Mouse (Mus musculus) liver, embryonic 13.5 days (tissue): ENCODE results near the gene Gsap. TPM values are rescaled to one million over a fixed set of nuclear protein-coding genes. Genes with fewer than 3 reads are reported as not detected.
"Not testable (repeated sequence)": the region's sequence is repeated elsewhere in the genome, so short reads cannot be mapped to it uniquely, and the experiment has no call there.

Experiments used
- ATAC-seq: fragments of 200-750 bp; cut with Nextera tagmentation; 2 replicates; pipeline ENCODE4 v1.8.0; 2017; ENCODE audit warnings: low read depth, mild to moderate bottlenecking, moderate number of reproducible peaks, moderate library complexity
- DNase-seq: peaks from one replicate; pipeline ENCODE4 v3.0.0; 2022
- H3K27ac ChIP-seq: fragments of 300-500 bp; sonication (generic); 2 replicates; pipeline ENCODE4 v1.5.1; 2015; ENCODE audit warnings: moderate library complexity, mild to moderate bottlenecking, inconsistent platforms
- H3K27me3 ChIP-seq: fragments of 300-500 bp; sonication (generic); 2 replicates; pipeline ENCODE4 v1.6.1; 2015; ENCODE audit warnings: mild to moderate bottlenecking, inconsistent platforms
- H3K36me3 ChIP-seq: fragments of 300-500 bp; sonication (generic); 2 replicates; pipeline ENCODE4 v1.6.1; 2015; ENCODE audit warnings: mild to moderate bottlenecking, inconsistent platforms
- H3K4me1 ChIP-seq: fragments of 300-500 bp; sonication (generic); replicated peaks from 2 replicates; pipeline ENCODE4 v1.6.1; 2015; ENCODE audit warnings: inconsistent platforms
- H3K4me2 ChIP-seq: fragments of 300-500 bp; sonication (generic); 2 replicates; pipeline ENCODE4 v1.6.1; 2015; ENCODE audit warnings: inconsistent platforms, mild to moderate bottlenecking, moderate library complexity
- H3K4me3 ChIP-seq: fragments of 300-500 bp; sonication (generic); replicated peaks from 2 replicates; pipeline ENCODE4 v1.5.1; 2015; ENCODE audit warnings: mild to moderate bottlenecking, inconsistent platforms
- H3K9ac ChIP-seq: fragments of 300-500 bp; sonication (generic); 2 replicates; pipeline ENCODE4 v1.6.1; 2015; ENCODE audit warnings: mild to moderate bottlenecking, inconsistent platforms
- H3K9me3 ChIP-seq: fragments of 300-500 bp; sonication (generic); replicated peaks from 2 replicates; pipeline ENCODE4 v1.6.1; 2016; ENCODE audit warnings: inconsistent platforms
- whole genome bisulfite sequencing: fragments of 180-500 bp; shearing (Covaris S2); methylation state at CpG from one replicate; pipeline ENCODE4 v1.1.7; 2015; ENCODE audit not compliant: insufficient replicate concordance; 5-methylcytosine and 5-hydroxymethylcytosine counted together
- polyA plus RNA-seq: library from polyadenylated mRNA; unstranded; fragments of >200 nt; fragmentation: Nextera tagmentation; extraction: Ambion mirVana; gene quantifications from 2 replicates; pipeline ENCODE4 v1.2.1, GENCODE M21; 2015

Gene Gsap
- 1.8 and 2.2 TPM in 2 replicates for polyA plus RNA-seq

GRCm38 (mm10) chr5:21185764-21186685 lies at the start of gene Gsap:
Gene Gsap (plus strand): TSS chr5:21186255.
- ATAC-seq = peak; percentile 94
- 9% methylated on average over 42 of the region's 43 CpGs for WGBS
- Histone ChIP-seq H3K27me3 (peaks cover 10% of the 10 kb centered on the region), H3K36me3 (no peaks in the 10 kb centered on the region), H3K9me3 (no peaks in the 10 kb centered on the region), H3K4me1 (peaks cover 9% of the 10 kb centered on the region), H3K27ac (no peak within 1 kb of the TSS), H3K9ac (peak within 1 kb of the TSS; percentile 68), H3K4me2 (peak within 1 kb of the TSS; percentile 83), H3K4me3 (peak within 1 kb of the TSS; percentile 68)
- DNase-seq = peak; percentile 57

- no peak for ATAC-seq
- no peak overlapping the region for H3K4me2 ChIP-seq
- DNase-seq = no peak
- H3K4me3 ChIP-seq = no peak overlapping the region
- no peak overlapping the region for H3K9ac ChIP-seq
- no peaks in the 10 kb centered on the region for H3K27me3 ChIP-seq
- WGBS = 54% methylated on average over 5 of the region's 5 CpGs
- no peak overlapping the region for H3K27ac ChIP-seq
- peaks cover 7% of the 10 kb centered on the region for H3K4me1 ChIP-seq
- H3K9me3 ChIP-seq = no peaks in the 10 kb centered on the region
- no peaks in the 10 kb centered on the region for H3K36me3 ChIP-seq
Observed at GRCm38 (mm10) chr5:21136575-21136974, 49.5 kb upstream of the Gsap start.

- H3K4me1 ChIP-seq = peaks cover 10% of the 10 kb centered on the region
- no peaks in the 10 kb centered on the region for H3K27me3 ChIP-seq
- H3K36me3 ChIP-seq = no peaks in the 10 kb centered on the region
- H3K4me2 ChIP-seq = no peak overlapping the region
- H3K27ac ChIP-seq = no peak overlapping the region
- no peaks in the 10 kb centered on the region for H3K9me3 ChIP-seq
- no peak overlapping the region for H3K9ac ChIP-seq
- DNase-seq (no peak), ATAC-seq (no peak)
- no peak overlapping the region for H3K4me3 ChIP-seq
- WGBS = 69% methylated on average over 9 of the region's 9 CpGs
Observed at GRCm38 (mm10) chr5:21139505-21139904, 46.5 kb upstream of the Gsap start.

- Histone ChIP-seq H3K4me2 (0 out of 2 replicates have a peak overlapping the region, but pooled peaks have one; percentile 19), H3K4me1 (peaks cover 11% of the 10 kb centered on the region), H3K27ac (peak overlapping the region; percentile 58)
- DNase-seq (peak; percentile 65), ATAC-seq (peak; percentile 90)
- H3K4me3 ChIP-seq, H3K9me3 ChIP-seq, H3K9ac ChIP-seq, H3K27me3 ChIP-seq, H3K36me3 ChIP-seq: not testable (repeated sequence)
- WGBS = 37% methylated on average over 7 of the region's 7 CpGs
Observed at GRCm38 (mm10) chr5:21141133-21141551, 44.9 kb upstream of the Gsap start.

GRCm38 (mm10) chr5:21141626-21142025 lies 44.4 kb upstream of the Gsap start:
- no peaks in the 10 kb centered on the region for H3K36me3 ChIP-seq
- WGBS = 34% methylated on average over 5 of the region's 5 CpGs
- peak overlapping the region; percentile 58 for H3K27ac ChIP-seq
- ATAC-seq (peak; percentile 72), DNase-seq (peak; percentile 24)
- no peaks in the 10 kb centered on the region for H3K9me3 ChIP-seq
- peaks cover 11% of the 10 kb centered on the region for H3K4me1 ChIP-seq
- H3K9ac ChIP-seq = no peak overlapping the region
- H3K27me3 ChIP-seq = no peaks in the 10 kb centered on the region
- 0 out of 2 replicates have a peak overlapping the region, but pooled peaks have one; percentile 19 for H3K4me2 ChIP-seq
- H3K4me3 ChIP-seq = no peak overlapping the region

DNA sequence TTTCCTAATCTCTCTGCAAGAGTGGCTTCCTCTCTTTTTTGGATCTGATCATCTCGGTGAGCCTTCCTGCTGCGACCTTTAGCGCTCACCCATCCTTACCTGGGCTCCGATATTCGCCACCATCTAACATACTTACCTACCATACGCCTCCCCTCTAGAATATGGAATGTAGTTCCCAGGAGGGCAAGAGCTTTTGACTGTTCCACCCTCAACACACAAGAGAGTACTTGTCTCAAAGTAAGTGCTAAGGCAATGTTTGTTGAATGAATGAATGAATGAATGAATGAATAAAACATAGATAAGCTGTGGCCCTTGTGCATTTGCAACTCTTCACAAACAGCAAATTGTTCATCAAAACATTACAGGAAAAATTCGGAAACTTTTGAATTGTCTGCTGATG lies 43.0 kb upstream of the Gsap start:
- DNase-seq (no peak), ATAC-seq (no peak)
- Histone ChIP-seq H3K27me3 (no peaks in the 10 kb centered on the region), H3K9ac (no peak overlapping the region), H3K9me3 (no peaks in the 10 kb centered on the region), H3K36me3 (no peaks in the 10 kb centered on the region), H3K27ac (no peak overlapping the region), H3K4me1 (peaks cover 11% of the 10 kb centered on the region), H3K4me2 (no peak overlapping the region), H3K4me3 (no peak overlapping the region)
- WGBS = 76% methylated on average over 7 of the region's 7 CpGs

- no peaks in the 10 kb centered on the region for H3K9me3 ChIP-seq
- no peak for DNase-seq
- no peaks in the 10 kb centered on the region for H3K27me3 ChIP-seq
- H3K4me1 ChIP-seq = peaks cover 11% of the 10 kb centered on the region
- H3K4me2 ChIP-seq = no peak overlapping the region
- H3K9ac ChIP-seq = no peak overlapping the region
- ATAC-seq = peak; percentile 26; the same call in 1 of the 2 replicates
- H3K36me3 ChIP-seq = no peaks in the 10 kb centered on the region
- H3K27ac ChIP-seq = no peak overlapping the region
- H3K4me3 ChIP-seq = no peak overlapping the region
- whole genome bisulfite sequencing = 31% methylated on average over 8 of the region's 8 CpGs
Observed at GRCm38 (mm10) chr5:21144506-21145169, 41.4 kb upstream of the Gsap start.

DNA sequence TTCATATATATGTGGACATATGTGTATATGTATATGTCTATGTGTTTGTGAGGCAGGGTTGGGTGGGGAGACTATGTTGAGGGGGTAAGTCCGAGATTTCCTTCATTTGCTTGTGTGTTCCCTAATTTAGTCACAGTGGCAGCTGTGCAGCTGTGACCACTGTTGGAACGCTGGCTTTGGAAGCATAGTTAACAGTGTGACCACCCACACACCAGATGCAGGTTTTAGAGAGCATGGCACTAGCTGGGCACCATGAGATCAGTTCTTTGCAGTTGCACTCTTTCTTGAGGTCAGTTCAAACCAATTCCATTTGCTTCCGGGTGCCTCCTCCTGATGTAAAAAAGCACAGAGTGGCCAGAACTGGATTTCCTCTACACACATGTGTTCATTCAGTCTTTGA lies 37.7 kb upstream of the Gsap start:
- H3K9ac ChIP-seq = no peak overlapping the region
- H3K36me3 ChIP-seq = no peaks in the 10 kb centered on the region
- H3K4me3 ChIP-seq = no peak overlapping the region
- H3K4me2 ChIP-seq = no peak overlapping the region
- no peaks in the 10 kb centered on the region for H3K27me3 ChIP-seq
- 65% methylated on average over 3 of the region's 3 CpGs for WGBS
- DNase-seq (no peak), ATAC-seq (no peak)
- 0 out of 2 replicates have a peak, but pooled peaks cover 3% of the 10 kb centered on the region for H3K4me1 ChIP-seq
- no peak overlapping the region for H3K27ac ChIP-seq
- no peaks in the 10 kb centered on the region for H3K9me3 ChIP-seq

GRCm38 (mm10) chr5:21153672-21154071 lies 32.4 kb upstream of the Gsap start:
- 70% methylated on average over 1 of the region's 1 CpGs for WGBS
- Histone ChIP-seq H3K36me3 (no peaks in the 10 kb centered on the region), H3K27ac (no peak overlapping the region), H3K9ac (no peak overlapping the region), H3K4me2 (no peak overlapping the region), H3K4me3 (no peak overlapping the region), H3K4me1 (no peaks in the 10 kb centered on the region), H3K27me3 (no peaks in the 10 kb centered on the region), H3K9me3 (no peaks in the 10 kb centered on the region)
- DNase-seq (no peak), ATAC-seq (no peak)

DNA sequence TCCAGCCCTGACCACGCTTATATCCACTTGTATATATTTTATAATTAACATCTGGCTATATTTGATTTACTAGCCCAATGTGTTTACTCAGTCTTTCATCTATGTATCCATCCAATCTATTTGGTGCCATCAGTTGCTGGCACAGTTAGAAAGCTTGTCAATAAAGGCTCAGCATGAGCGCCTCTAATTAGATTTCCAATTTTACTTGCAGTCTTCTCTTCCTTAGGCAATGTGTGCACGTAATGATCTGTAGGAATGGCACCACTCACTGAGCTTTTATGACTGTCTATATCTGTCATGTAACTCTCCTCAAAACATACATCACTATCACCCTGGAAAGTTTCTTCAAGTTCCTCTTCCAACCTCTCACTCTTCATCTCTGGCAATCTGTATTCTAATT lies 29.3 kb upstream of the Gsap start:
- H3K9ac ChIP-seq = no peak overlapping the region
- H3K4me2 ChIP-seq = no peak overlapping the region
- H3K27me3 ChIP-seq = no peaks in the 10 kb centered on the region
- no peaks in the 10 kb centered on the region for H3K9me3 ChIP-seq
- H3K4me1 ChIP-seq = peaks cover 19% of the 10 kb centered on the region
- DNase-seq (no peak), ATAC-seq (no peak)
- no peaks in the 10 kb centered on the region for H3K36me3 ChIP-seq
- no peak overlapping the region for H3K4me3 ChIP-seq
- no peak overlapping the region for H3K27ac ChIP-seq
- WGBS = 75% methylated on average over 3 of the region's 3 CpGs

- H3K4me2 ChIP-seq = no peak overlapping the region
- no peak overlapping the region for H3K9ac ChIP-seq
- DNase-seq (no peak), ATAC-seq (peak; percentile 71)
- H3K27me3 ChIP-seq = no peaks in the 10 kb centered on the region
- WGBS = 23% methylated on average over 3 of the region's 3 CpGs
- peaks cover 19% of the 10 kb centered on the region for H3K4me1 ChIP-seq
- no peak overlapping the region for H3K27ac ChIP-seq
- no peaks in the 10 kb centered on the region for H3K9me3 ChIP-seq
- no peaks in the 10 kb centered on the region for H3K36me3 ChIP-seq
- H3K4me3 ChIP-seq = no peak overlapping the region
Observed at GRCm38 (mm10) chr5:21159536-21159935, 26.5 kb upstream of the Gsap start.
